In the genomic region with DNA sequence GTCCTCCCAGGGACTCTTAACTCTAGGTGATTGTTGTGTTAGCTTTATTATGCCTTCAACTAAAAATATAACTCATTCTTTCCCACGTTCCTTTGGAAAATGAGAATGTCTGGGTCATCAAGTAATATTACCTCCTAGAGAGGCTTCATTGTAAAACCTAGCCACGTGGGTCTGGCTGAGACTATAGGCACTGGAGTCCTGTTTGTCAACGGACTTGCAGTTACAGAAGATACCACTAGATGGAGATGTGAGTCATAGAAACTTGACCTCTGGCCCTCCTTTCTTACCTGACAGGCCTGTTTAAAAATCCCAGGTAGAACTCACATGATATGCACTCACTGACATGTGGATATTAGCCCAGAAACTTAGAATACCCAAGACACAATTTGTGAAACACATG, we compare ENCODE assay signal across 9 mouse cellular contexts.
A peak's percentile ranks its signal among the peaks of the same experiment; 100 is the strongest.
DNase-seq lines count a peak whose midpoint lies in the region; ATAC-seq and TF ChIP-seq lines count a peak whose summit lies in the region.
"Had no signal": no experiment of that assay in that cellular context is flagged by ENCODE, and none has a peak within 500 bp of the region (broad histone marks: within the 10 kb centered on the region; RNA-seq: fewer than 3 reads in every experiment).

No protein-coding gene starts in this region.

- 7% methylated on average over 3 of the region's 3 CpGs for WGBS in neural tube, embryonic 15.5 days
- WGBS in midbrain, embryonic 15.5 days: 11% methylated on average over 3 of the region's 3 CpGs

- no peaks in the 10 kb centered on the region for H3K79me2 ChIP-seq in MEL (ENCODE audit: control insufficient read depth, insufficient read depth, low read length, poor library complexity)

- H3K36me3 ChIP-seq in MEL (ENCODE audit: control insufficient read depth in 1 of 2, insufficient read depth in 2 of 2, low read length in 2 of 2): no peaks in the 10 kb centered on the region
- no peaks in the 10 kb centered on the region for H3K36me3 ChIP-seq in neural tube, embryonic 15.5 days
- no peaks in the 10 kb centered on the region for H3K36me3 ChIP-seq in midbrain, embryonic 15.5 days (replicated peaks)

- no peak for TF ChIP-seq POLR2A in MEL (IDR thresholded peaks at IDR 0.05; ENCODE audit: control insufficient read depth in 1 of 2, insufficient read depth in 1 of 2, low read depth in 1 of 2, low read length in 2 of 2, poor library complexity in 1 of 2)

- no peak for TF ChIP-seq EP300 in MEL (IDR thresholded peaks at IDR 0.05; ENCODE audit: low read depth in 1 of 2, low read length in 2 of 2)

- H3K9ac ChIP-seq in MEL (ENCODE audit: control insufficient read depth, low read depth, low read length, poor library complexity, severe bottlenecking): no peak overlapping the region
- H3K9ac ChIP-seq in neural tube, embryonic 15.5 days (replicated peaks): no peak overlapping the region
- no peak overlapping the region for H3K9ac ChIP-seq in midbrain, embryonic 15.5 days

- 0 out of 4 replicates have a peak, but pooled peaks cover 0 to 2% of the 10 kb centered on the region in 2 experiments for H3K27me3 ChIP-seq in MEL (ENCODE audit: control insufficient read depth in 1 of 2, insufficient read depth in 2 of 2, low read length in 2 of 2)
- H3K27me3 ChIP-seq in neural tube, embryonic 15.5 days (replicated peaks): no peaks in the 10 kb centered on the region
- H3K27me3 ChIP-seq in midbrain, embryonic 15.5 days (replicated peaks): no peaks in the 10 kb centered on the region

- ATAC-seq in neural tube, embryonic 15.5 days (ENCODE audit: low FRiP score): no peak
- ATAC-seq in midbrain, embryonic 15.5 days (replicated peaks): no peak

- H3K4me2 ChIP-seq in neural tube, embryonic 15.5 days: no peak overlapping the region
- no peak overlapping the region for H3K4me2 ChIP-seq in midbrain, embryonic 15.5 days

- H3K27ac ChIP-seq in MEL (ENCODE audit: control insufficient read depth, low read depth, low read length): no peak overlapping the region
- no peak overlapping the region for H3K27ac ChIP-seq in neural tube, embryonic 15.5 days (replicated peaks)
- no peak overlapping the region for H3K27ac ChIP-seq in midbrain, embryonic 15.5 days
- H3K27ac ChIP-seq: macrophage had no signal

- peak; percentile 51 for DNase-seq in kidney, postnatal 14 days
- DNase-seq in kidney, adult 11 months: no peak
- DNase-seq in MEL (ENCODE audit: low read depth, low spot score): peak; percentile 64
- DNase-seq in embryo, embryonic 10 days (ENCODE audit: low spot score): peak; percentile 66
- DNase-seq in mesoderm, embryonic 11.5 days (ENCODE audit: low read depth, low spot score): peak; percentile 53
- no peak for DNase-seq in layer of hippocampus, adult 9-11 months

- H3K9me3 ChIP-seq in MEL (replicated peaks; ENCODE audit: insufficient read depth, low read length): no peaks in the 10 kb centered on the region
- H3K9me3 ChIP-seq in neural tube, embryonic 15.5 days (replicated peaks): no peaks in the 10 kb centered on the region
- no peaks in the 10 kb centered on the region for H3K9me3 ChIP-seq in midbrain, embryonic 15.5 days

- TF ChIP-seq RAD21 in MEL (IDR thresholded peaks at IDR 0.05; ENCODE audit: low read depth, low read length): peak; percentile 65

- H3K4me1 ChIP-seq in MEL (ENCODE audit: control insufficient read depth in 1 of 2, insufficient read depth in 2 of 2, low read length in 2 of 2): no peaks in the 10 kb centered on the region
- H3K4me1 ChIP-seq in neural tube, embryonic 15.5 days: no peaks in the 10 kb centered on the region
- H3K4me1 ChIP-seq in midbrain, embryonic 15.5 days: no peaks in the 10 kb centered on the region

- no peak overlapping the region for H3K4me3 ChIP-seq in MEL (ENCODE audit: control insufficient read depth in 1 of 2, insufficient read depth in 1 of 2, low read depth in 2 of 2, low read length in 2 of 2)
- no peak overlapping the region for H3K4me3 ChIP-seq in neural tube, embryonic 15.5 days (replicated peaks)
- no peak overlapping the region for H3K4me3 ChIP-seq in midbrain, embryonic 15.5 days

- TF ChIP-seq CTCF in MEL (IDR thresholded peaks at IDR 0.05 in 2 of 3, conservative IDR thresholded peaks at IDR 0.05 in 1 of 3; ENCODE audit: control insufficient read depth in 1 of 3, insufficient read depth in 1 of 3, low read depth in 2 of 3, low read length in 3 of 3, poor library complexity in 1 of 3, severe bottlenecking in 1 of 3): peak; percentile 29 to 74 (median 66); a peak in 5 of 6 replicates

TF ChIP-seq in MEL, 35 proteins besides CTCF, POLR2A, EP300 and RAD21:
- TF ChIP-seq ZC3H11A (IDR thresholded peaks at IDR 0.05; ENCODE audit: low read depth, low read length): peak; percentile 58
- TF ChIP-seq SMC3 (IDR thresholded peaks at IDR 0.05; ENCODE audit: low read depth, low read length): peak; percentile 78
- TF ChIP-seq TBP (IDR thresholded peaks at IDR 0.05; ENCODE audit: low read depth, low read length): no peak
- peak; percentile 71 for TF ChIP-seq MAX (IDR thresholded peaks at IDR 0.05; ENCODE audit: low read length)
- TF ChIP-seq USF1 (IDR thresholded peaks at IDR 0.05; ENCODE audit: low read depth, low read length): peak; percentile 55; the same call in 1 of the 2 replicates
- peak; percentile 69; the same call in 1 of the 2 replicates for TF ChIP-seq MYC (IDR thresholded peaks at IDR 0.05; ENCODE audit: low read depth, low read length)

Comparison
In these comparisons a context has a peak if more than half of its experiments do, and no peak if none do; other contexts are left out.
1. DNase-seq: peak in kidney, postnatal 14 days (single experiment), MEL (single experiment), embryo, embryonic 10 days (single experiment) and mesoderm, embryonic 11.5 days (single experiment); none in kidney, adult 11 months (single experiment) and layer of hippocampus, adult 9-11 months (single experiment).